Mouse (Mus musculus) limb, embryonic 12.5 days (tissue): ENCODE measurements around the gene Tub. TPM values are rescaled to one million over a fixed set of nuclear protein-coding genes. Genes with fewer than 3 reads are reported as not detected.
A peak's percentile ranks its signal among the peaks of the same experiment; 100 is the strongest.

Experiments
- ATAC-seq: fragments of 200-750 bp; cut with Nextera tagmentation; 2 replicates; pipeline ENCODE4 v1.8.0; 2017; ENCODE audit warnings: low read depth, moderate TSS enrichment; ENCODE audit not compliant: insufficient number of reproducible peaks, insufficient read depth, low FRiP score, low TSS enrichment
- H3K27ac ChIP-seq: fragments of 300-500 bp; sonication (generic); 2 replicates; pipeline ENCODE4 v1.5.1; 2016; ENCODE audit warnings: mild to moderate bottlenecking, moderate library complexity
- H3K27me3 ChIP-seq: fragments of 300-500 bp; sonication (generic); 2 replicates; pipeline ENCODE4 v1.6.1; 2016; ENCODE audit warnings: mild to moderate bottlenecking, moderate library complexity
- H3K36me3 ChIP-seq: fragments of 300-500 bp; sonication (generic); 2 replicates; pipeline ENCODE4 v1.6.1; 2016; ENCODE audit warnings: mild to moderate bottlenecking, moderate library complexity
- H3K4me1 ChIP-seq: fragments of 300-500 bp; sonication (generic); replicated peaks from 2 replicates; pipeline ENCODE4 v1.6.1; 2016
- H3K4me2 ChIP-seq: fragments of 300-500 bp; sonication (generic); 2 replicates; pipeline ENCODE4 v1.6.1; 2016; ENCODE audit warnings: mild to moderate bottlenecking, moderate library complexity
- H3K4me3 ChIP-seq: fragments of 300-500 bp; sonication (generic); replicated peaks from 2 replicates; pipeline ENCODE4 v1.5.1; 2016; ENCODE audit warnings: mild to moderate bottlenecking
- H3K9ac ChIP-seq: fragments of 300-500 bp; sonication (generic); replicated peaks from 2 replicates; pipeline ENCODE4 v1.6.1; 2016; ENCODE audit warnings: mild to moderate bottlenecking, moderate library complexity
- H3K9me3 ChIP-seq: fragments of 300-500 bp; sonication (generic); 2 replicates; pipeline ENCODE4 v1.6.1; 2016; ENCODE audit warnings: mild to moderate bottlenecking, moderate library complexity
- WGBS: fragments of 180-500 bp; shearing (Covaris S2); methylation state at CpG from one replicate; pipeline ENCODE4 v1.1.7; 2016; 5-methylcytosine and 5-hydroxymethylcytosine counted together
- polyA plus RNA-seq: library from polyadenylated mRNA; unstranded; fragments of >200 nt; fragmentation: Nextera tagmentation; extraction: Ambion mirVana; gene quantifications from 2 replicates; pipeline ENCODE4 v1.2.1, GENCODE M21; 2016

The Tub gene
- polyA plus RNA-seq, 1 experiment from 2014 or later = 5.4 TPM

DNA sequence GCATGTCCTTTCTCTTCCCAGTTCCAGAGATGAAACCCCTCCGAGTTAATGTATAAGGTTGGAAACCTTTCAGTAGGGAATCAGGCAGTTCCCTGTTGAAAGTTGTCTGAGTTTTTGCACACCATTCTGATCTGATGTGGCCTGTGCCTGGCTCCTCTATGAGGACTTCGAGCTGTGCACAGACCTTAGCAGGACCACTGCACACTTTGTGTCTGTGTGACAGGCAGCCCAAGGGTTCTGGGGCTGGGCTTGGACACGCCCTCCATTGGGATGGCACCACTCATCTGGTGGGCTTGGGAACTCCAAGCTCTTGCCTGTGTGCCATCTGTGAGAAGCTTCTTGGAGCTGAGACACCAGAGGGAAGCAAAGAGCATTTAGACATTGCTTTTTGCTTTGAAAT lies 81.2 kb downstream of the Tub start:
- 0 out of 2 replicates have a peak, but pooled peaks cover 3% of the 10 kb centered on the region for H3K36me3 ChIP-seq
- no peak overlapping the region for H3K4me3 ChIP-seq
- no peaks in the 10 kb centered on the region for H3K4me1 ChIP-seq
- H3K27ac ChIP-seq = no peak overlapping the region
- 84% methylated on average over 3 of the region's 3 CpGs for WGBS
- no peaks in the 10 kb centered on the region; the same call in 1 of the 2 replicates for H3K27me3 ChIP-seq
- no peak overlapping the region for H3K9ac ChIP-seq
- H3K4me2 ChIP-seq = no peak overlapping the region
- no peaks in the 10 kb centered on the region for H3K9me3 ChIP-seq
- no peak for ATAC-seq

DNA sequence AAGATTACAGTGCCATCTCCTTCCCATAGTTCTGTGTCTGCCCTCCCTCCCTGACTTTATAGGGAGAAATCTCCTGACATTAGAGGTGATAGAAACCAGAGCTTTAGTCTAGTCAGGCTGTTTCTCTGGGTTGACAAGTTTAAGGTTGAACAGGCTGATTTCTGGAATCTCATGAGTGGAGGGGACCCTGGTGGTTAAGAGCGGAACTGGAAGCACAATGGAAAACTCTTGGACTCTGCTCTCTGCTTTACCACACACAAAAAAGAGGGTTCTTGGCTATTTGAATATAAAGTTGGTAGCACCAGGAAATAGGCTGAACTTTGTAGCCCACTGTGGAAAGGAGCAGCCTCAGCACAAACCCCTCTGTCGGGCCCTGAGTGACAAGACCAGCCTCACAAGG lies 81.9 kb downstream of the Tub start:
- Histone ChIP-seq H3K27ac (no peak overlapping the region), H3K36me3 (no peaks in the 10 kb centered on the region), H3K9ac (no peak overlapping the region), H3K9me3 (no peaks in the 10 kb centered on the region), H3K4me2 (no peak overlapping the region), H3K4me1 (no peaks in the 10 kb centered on the region), H3K27me3 (no peaks in the 10 kb centered on the region), H3K4me3 (no peak overlapping the region)
- 90% methylated on average over 2 of the region's 2 CpGs for WGBS
- ATAC-seq = no peak

DNA sequence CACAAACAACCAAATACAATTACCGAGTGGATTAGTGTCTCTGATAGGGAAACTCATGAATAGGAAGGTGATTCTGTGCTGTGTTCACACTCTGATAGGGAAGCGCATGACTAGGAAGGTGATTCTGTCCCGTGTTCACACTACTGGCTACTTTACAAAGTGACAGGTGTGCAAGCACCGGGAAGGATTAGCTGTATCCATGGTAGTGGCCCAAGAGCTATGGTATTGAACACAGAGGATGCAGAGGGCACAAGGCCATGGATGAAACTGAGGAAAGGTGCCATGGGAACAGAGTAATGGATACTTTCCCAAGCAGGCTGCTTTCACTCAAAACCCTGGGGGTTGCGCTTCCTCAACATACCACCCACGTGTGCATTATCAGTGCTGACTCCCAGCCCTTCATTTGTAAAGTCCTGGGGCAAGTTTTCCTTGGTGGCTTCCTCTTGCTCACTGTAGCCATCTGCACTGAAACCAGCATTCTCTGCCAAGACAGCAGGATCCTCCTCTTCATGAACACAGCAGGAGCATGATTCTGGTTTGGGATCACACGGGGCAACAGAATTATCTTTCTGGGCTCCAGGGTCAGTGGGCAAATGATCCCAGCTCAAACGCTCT lies 88.1 kb downstream of the Tub start:
- ATAC-seq = no peak
- WGBS = 86% methylated on average over 8 of the region's 8 CpGs

DNA sequence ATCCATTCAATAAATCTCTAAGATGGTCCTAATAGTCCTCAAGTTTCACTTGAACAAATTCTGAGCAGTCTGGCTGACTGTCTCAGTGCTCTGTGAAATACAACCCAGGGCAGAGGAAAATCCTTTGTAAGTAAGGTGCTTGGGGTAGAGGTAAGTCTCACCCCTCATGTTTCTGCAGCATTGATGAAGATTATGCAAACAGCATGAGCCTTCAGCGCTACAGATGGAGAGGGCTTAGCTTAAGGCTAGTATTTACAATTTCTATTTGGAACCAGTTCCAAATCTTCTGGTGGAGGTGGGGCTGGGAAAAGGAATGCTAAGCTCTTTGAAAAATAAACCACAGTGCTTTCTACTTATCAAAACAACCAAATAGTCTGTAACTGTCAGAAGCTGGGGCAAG lies 88.8 kb downstream of the Tub start:
- Histone ChIP-seq H3K36me3 (no peaks in the 10 kb centered on the region), H3K9ac (no peak overlapping the region), H3K9me3 (no peaks in the 10 kb centered on the region), H3K4me1 (no peaks in the 10 kb centered on the region), H3K4me3 (no peak overlapping the region), H3K27ac (no peak overlapping the region), H3K4me2 (no peak overlapping the region), H3K27me3 (no peaks in the 10 kb centered on the region)
- WGBS = 59% methylated on average over 1 of the region's 1 CpGs
- no peak for ATAC-seq

More for the DNA sequence above, 88.1 kb downstream of the Tub start:
- Histone ChIP-seq H3K4me3 (no peak overlapping the region), H3K4me1 (no peaks in the 10 kb centered on the region), H3K36me3 (no peaks in the 10 kb centered on the region), H3K27ac (no peak overlapping the region), H3K9me3 (no peaks in the 10 kb centered on the region), H3K27me3 (no peaks in the 10 kb centered on the region), H3K9ac (no peak overlapping the region), H3K4me2 (no peak overlapping the region)

DNA sequence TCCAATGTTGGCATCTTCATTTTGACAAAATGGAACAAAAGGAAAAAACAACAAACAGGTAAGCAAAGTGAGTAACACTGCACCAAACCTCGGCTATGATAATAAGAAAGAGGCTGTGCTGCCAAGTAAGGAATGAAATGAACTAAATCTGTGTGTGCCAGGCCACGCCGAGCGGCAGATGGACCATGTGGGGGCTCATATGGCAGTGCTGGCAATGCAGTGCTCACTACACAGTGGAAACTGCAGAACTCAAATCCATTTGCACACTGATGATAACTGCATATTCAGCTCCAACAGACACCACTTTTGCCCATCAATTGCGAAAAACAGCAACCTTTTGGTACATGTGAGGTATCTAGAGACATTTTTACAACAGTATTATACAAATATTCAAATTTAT lies 89.3 kb downstream of the Tub start:
- no peak overlapping the region for H3K27ac ChIP-seq
- H3K9ac ChIP-seq = no peak overlapping the region
- no peak overlapping the region for H3K4me2 ChIP-seq
- no peaks in the 10 kb centered on the region for H3K36me3 ChIP-seq
- WGBS = 90% methylated on average over 5 of the region's 5 CpGs
- no peak for ATAC-seq
- no peaks in the 10 kb centered on the region for H3K4me1 ChIP-seq
- H3K4me3 ChIP-seq = no peak overlapping the region
- no peaks in the 10 kb centered on the region for H3K27me3 ChIP-seq
- H3K9me3 ChIP-seq = no peaks in the 10 kb centered on the region

DNA sequence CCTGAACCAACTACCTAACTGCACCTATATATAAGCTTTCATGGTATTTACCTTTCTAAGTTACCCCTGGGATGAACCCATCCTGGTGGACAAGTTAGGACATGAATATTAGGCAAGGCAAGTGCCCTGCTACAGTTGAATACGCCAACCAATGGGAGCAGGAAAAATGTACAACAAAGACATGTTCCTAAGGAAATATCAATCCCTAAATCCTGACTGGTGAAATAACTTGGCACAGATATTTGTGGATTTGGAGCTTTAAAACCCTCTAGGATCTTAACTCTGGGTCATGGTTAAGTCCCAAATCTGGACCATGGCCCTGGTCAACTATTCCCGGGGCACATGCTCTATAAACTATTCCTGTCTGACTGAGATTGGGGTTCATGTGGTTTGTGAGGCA lies 95.7 kb downstream of the Tub start:
- Histone ChIP-seq H3K4me3 (no peak overlapping the region), H3K9ac (no peak overlapping the region), H3K27ac (no peak overlapping the region), H3K4me1 (no peaks in the 10 kb centered on the region), H3K27me3 (no peaks in the 10 kb centered on the region), H3K36me3 (no peaks in the 10 kb centered on the region), H3K4me2 (no peak overlapping the region), H3K9me3 (no peaks in the 10 kb centered on the region)
- ATAC-seq = no peak
- WGBS = 91% methylated on average over 2 of the region's 2 CpGs

DNA sequence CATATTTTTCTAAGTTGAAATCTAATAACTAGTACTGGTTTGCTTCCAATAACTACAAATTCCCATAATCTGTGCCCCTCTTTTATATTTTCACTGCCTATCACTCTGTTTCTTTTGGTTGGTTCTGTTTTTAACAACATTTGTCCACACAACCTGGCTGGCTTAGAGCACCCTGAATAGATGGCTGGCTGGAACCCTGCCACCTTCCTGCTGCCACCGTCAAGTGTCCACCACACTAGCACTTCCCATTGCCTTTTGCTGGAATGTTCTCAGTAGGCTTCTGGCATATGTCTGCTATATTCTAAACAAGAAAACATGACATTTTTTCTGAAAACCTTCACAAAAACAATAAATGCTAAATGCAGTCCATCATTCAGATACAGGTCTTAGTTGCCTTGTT lies 100.7 kb downstream of the Tub start:
- Histone ChIP-seq H3K27me3 (no peaks in the 10 kb centered on the region), H3K4me1 (no peaks in the 10 kb centered on the region), H3K4me3 (no peak overlapping the region), H3K9me3 (no peaks in the 10 kb centered on the region), H3K36me3 (no peaks in the 10 kb centered on the region), H3K4me2 (no peak overlapping the region), H3K9ac (no peak overlapping the region), H3K27ac (no peak overlapping the region)
- WGBS = 92% methylated on average over 1 of the region's 1 CpGs
- no peak for ATAC-seq

DNA sequence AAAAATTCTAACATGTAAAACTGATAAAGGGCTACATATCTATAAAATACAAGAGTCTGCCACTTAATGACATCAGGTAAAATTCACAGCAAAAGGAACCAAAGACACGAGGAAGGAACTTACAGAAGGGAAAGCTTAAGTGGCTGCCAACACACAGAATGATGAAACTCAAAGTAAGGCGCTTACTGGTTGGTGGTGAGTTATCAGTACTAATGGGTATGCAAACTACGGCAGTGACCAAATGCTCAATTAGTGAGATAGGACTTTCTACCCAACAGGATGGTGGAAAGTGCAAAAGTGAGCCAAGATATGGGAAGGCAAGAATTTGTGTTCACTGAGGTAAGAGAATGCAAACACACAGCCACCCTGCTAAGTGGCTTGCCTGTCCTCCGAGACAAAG lies 109.4 kb downstream of the Tub start:
- no peaks in the 10 kb centered on the region for H3K4me1 ChIP-seq
- no peak for ATAC-seq
- H3K4me3 ChIP-seq = no peak overlapping the region
- no peak overlapping the region for H3K4me2 ChIP-seq
- no peaks in the 10 kb centered on the region for H3K9me3 ChIP-seq
- H3K27ac ChIP-seq = no peak overlapping the region
- 83% methylated on average over 4 of the region's 4 CpGs for WGBS
- no peaks in the 10 kb centered on the region for H3K27me3 ChIP-seq
- H3K36me3 ChIP-seq = no peaks in the 10 kb centered on the region
- H3K9ac ChIP-seq = no peak overlapping the region

DNA sequence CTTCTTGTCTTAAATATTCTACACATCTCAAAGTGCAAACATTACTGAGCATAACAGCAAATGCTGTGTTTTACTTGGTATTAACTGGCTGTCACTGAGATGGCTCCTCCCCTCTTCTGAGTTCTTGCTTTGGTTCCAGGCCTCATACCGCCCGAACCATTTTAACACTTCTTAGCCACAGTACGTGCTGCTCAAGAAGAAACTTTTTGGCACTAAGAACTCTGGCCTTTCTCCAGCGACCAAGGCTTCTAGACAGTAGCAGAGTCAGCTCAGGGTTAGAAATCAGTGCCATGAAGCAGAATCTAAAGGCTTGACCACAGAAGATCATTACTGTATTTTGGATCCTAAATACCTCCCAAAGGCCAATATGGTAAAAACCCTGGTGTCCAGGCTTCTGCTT lies 119.5 kb downstream of the Tub start:
- no peak for ATAC-seq
- WGBS = 85% methylated on average over 4 of the region's 4 CpGs
- Histone ChIP-seq H3K36me3 (no peaks in the 10 kb centered on the region), H3K27me3 (no peaks in the 10 kb centered on the region), H3K4me2 (no peak overlapping the region), H3K9me3 (no peaks in the 10 kb centered on the region), H3K9ac (no peak overlapping the region), H3K4me3 (no peak overlapping the region), H3K27ac (no peak overlapping the region), H3K4me1 (no peaks in the 10 kb centered on the region; the same call in 1 of the 2 replicates)

DNA sequence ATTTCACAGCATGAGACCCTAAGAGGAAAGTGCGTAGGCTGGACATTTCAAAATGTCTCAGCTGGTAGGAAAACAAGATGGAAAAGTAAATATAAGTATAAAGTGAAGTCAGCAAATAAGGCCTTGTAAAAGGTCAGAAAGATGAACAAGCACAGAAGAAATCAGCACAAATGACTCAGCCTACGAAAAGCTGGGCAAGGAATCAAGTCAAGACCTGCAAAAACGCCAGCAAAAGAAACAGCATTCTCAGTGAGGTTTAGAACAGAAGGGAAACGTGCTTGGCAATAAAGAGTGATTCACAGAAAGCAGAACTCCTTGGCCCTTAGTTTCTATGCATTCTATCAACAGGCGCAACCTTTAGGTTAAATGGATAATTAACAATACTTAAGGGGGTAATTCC lies 122.2 kb downstream of the Tub start:
- no peak overlapping the region for H3K27ac ChIP-seq
- no peak overlapping the region for H3K9ac ChIP-seq
- no peak overlapping the region for H3K4me3 ChIP-seq
- no peaks in the 10 kb centered on the region for H3K9me3 ChIP-seq
- WGBS = 73% methylated on average over 5 of the region's 5 CpGs
- ATAC-seq = no peak
- no peaks in the 10 kb centered on the region for H3K36me3 ChIP-seq
- H3K4me2 ChIP-seq = no peak overlapping the region
- H3K27me3 ChIP-seq = no peaks in the 10 kb centered on the region
- H3K4me1 ChIP-seq = no peaks in the 10 kb centered on the region; the same call in 1 of the 2 replicates

DNA sequence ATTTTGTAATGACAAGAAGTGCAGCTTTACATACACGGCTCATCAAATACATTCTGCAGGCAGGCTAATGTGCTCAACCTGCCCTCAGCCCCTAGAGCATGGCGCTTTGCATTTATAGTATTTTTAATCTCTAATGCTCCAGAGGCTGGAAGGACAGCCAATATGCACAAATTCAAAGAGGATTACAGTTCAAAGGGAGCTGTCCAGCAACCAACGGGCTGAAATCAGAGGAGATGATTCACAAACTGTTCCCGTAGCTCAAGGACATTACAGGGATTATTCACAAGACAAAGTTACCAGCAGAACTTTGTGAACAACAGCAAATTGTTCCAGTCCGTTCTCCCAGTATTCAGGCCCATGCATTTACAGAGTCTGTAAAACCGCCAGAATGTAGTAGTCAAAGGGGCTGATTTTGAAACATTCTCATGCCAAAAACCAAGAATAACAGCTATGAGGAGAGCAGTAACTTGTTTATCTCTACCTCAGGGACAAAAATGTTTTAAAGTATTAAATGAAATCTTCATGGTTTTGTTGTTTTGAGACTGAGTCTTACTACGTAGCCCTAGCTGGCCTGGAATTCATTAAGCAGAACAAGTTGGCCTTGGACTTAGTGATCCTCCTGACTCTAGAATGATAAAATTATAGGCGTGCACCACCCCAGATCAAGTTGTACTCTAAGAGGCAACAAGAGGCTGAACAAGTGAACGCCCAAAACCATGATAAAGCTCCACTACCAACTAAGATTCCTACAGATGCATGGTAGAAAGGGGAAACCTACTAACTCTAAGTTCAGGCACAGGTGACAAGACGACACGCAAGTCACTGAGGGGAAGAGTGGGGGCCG lies 132.4 kb downstream of the Tub start:
- 25% methylated on average over 12 of the region's 12 CpGs for WGBS
- H3K27ac ChIP-seq = no peak overlapping the region
- peaks cover 6% of the 10 kb centered on the region; the same call in 1 of the 2 replicates for H3K4me1 ChIP-seq
- peaks cover 29% of the 10 kb centered on the region for H3K27me3 ChIP-seq
- H3K4me3 ChIP-seq = peak overlapping the region; percentile 61
- no peaks in the 10 kb centered on the region for H3K9me3 ChIP-seq
- H3K4me2 ChIP-seq = peak overlapping the region; percentile 74
- H3K9ac ChIP-seq = peak overlapping the region; percentile 53
- ATAC-seq = no peak
- no peaks in the 10 kb centered on the region for H3K36me3 ChIP-seq
